Mouse (Mus musculus) left cerebral cortex, postnatal 10 days (tissue): ENCODE data around the gene Ccdc150. TPM values are rescaled to one million over a fixed set of nuclear protein-coding genes. Genes with fewer than 3 reads are reported as not detected.

Source experiments
- total RNA-seq, 2 experiments: library from RNA; stranded (reverse); gene quantifications; 2 replicates each; pipeline ENCODE4 v1.2.3; 2021

Gene Ccdc150
- total RNA-seq, 2 experiments from 2014 or later: 0.24 to 0.47 TPM

Other genes starting within 250 kb of the Ccdc150 start
- gene Hecw2, start 55.5 kb upstream of the Ccdc150 start, total RNA-seq: 10 to 100 TPM; 62.4 to 66.9 TPM
- 10 to 100 TPM; 29.1 to 32.6 TPM for gene Gtf3c3, start 188.3 kb downstream of the Ccdc150 start, total RNA-seq